Mouse (Mus musculus): Measurements from ENCODE around the gene Galns.
"Not testable (repeated sequence)": the region's sequence is repeated elsewhere in the genome, so short reads cannot be mapped to it uniquely, and the experiment has no call there.

Galns gene

DNA sequence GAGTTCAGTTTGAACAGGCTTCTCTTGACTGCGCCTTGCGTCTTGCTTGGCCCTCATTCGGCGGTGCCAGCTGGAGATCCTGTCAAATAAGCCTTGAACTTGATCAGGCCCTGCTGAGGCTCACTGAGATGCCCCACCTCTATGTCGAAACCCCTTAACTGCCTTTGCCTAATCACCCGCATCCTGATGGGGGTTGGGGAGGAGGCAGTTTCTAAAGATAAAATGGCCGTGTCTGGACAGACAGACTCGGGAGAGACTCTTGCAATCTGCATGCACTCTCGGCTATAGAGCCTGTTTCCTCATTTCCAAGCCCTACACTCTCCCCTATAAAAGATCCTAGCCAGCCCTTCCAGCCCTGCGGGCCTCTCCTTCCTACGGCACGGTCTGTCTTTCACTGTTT, 18.0 kb downstream of the Galns start:
- no peak for DNase-seq (ENCODE audit: low spot score)

GRCm38 (mm10) chr8:122586749-122587148, 24.5 kb downstream of the Galns start:
- DNase-seq (ENCODE audit: low spot score): no peak

- no peak for DNase-seq (ENCODE audit: low spot score)
Measured at GRCm38 (mm10) chr8:122586171-122586570, 25.1 kb downstream of the Galns start.

DNA sequence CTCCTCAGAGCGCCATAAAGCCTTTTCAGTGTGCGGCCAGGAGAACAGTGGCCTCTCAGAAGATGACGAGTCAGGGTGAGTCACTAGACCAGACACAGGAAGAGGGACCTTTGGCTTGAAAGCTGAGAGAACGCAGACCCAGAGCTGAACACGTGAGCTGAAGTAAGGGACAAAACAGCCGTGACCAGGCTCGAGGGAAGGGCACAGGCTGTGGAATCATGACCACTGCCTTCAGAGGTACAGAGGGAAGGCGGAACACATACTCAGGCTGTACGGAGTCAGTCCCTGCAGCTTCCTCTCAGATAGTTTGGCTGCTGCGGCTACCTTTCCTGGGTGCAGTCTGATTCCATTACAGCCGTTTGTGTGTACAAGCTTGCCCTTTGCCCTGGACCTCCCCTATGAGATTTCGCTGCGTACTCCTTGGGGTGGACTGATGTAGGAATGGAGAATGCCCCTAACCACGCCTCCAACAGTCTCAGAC, 25.8 kb downstream of the Galns start:
- no peak for DNase-seq (ENCODE audit: low spot score)

- no peak for DNase-seq (ENCODE audit: low spot score)
Measured at GRCm38 (mm10) chr8:122584981-122585380, 26.3 kb downstream of the Galns start.

- DNase-seq (ENCODE audit: low spot score): no peak
Measured at GRCm38 (mm10) chr8:122580926-122581325, 30.3 kb downstream of the Galns start.

GRCm38 (mm10) chr8:122579196-122579595, 32.1 kb downstream of the Galns start:
- no peak for DNase-seq (ENCODE audit: low spot score)

DNA sequence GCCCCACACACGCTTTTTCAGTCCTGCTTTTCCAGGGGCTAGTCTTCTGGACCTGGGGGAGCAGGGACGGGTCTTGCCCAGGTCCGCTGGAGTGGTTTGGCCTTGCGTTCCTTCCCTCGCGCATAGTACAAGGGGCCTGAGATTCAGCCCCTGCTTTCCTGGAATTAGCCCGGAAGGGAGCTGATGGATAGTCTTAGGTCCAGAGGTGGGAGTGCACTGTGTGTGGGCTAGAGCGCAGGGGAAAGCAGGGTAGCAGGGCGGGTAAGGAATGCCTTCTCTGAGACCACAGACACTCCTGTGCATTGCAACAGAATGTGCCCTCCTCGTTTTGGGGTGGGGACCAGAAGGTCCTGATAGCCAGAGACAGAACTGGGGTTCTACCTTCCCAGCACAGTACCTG, 34.1 kb downstream of the Galns start:
- DNase-seq (ENCODE audit: low spot score): no peak

DNA sequence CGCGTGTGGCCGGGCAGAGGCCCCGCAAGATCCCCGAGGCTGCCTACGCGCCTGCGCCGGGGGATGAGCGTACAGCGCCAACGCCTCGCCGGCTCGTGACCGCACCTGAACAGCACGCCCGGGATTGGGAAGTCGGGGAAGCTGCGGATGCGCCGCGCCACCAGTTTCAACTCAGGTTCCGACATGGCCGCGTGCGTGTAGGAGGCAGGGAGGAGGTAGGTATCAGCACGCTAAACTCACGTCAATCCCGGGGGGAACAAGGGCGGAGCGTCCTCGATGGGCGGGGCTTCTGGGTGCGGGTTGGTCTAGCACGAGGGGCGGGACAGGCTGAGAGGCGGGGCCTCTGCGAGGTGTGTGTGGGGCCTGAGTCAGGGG, 34.6 kb downstream of the Galns start, which contains the start of gene Aprt:
Gene Aprt, minus strand, starts transcription at position 262 of the 375 bp plus-strand sequence.
- peak; percentile 91 for DNase-seq (ENCODE audit: low spot score)

GRCm38 (mm10) chr8:122575735-122576647, 35.3 kb downstream of the Galns start:
- no peak for DNase-seq (ENCODE audit: low spot score)

DNA sequence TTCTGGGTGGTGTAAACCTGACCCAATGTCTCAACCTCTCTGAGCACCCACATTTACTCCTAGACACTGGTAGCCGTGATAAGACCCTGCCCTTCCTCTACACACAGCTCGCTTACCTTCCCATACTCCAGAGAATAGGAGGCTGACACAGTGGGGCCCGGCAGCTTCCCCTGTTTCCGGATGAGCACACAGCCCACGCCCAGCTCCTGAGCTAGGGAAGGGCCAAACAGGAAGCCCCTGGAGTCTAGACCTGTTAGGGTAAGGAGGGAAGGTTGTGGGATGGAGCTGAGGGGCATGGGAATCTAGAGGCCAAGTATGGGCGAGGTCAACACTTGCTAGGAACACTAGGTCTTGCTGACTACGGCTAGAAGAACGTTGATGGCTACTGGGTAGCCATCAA, 36.0 kb downstream of the Galns start:
- DNase-seq (ENCODE audit: low spot score): no peak

DNA sequence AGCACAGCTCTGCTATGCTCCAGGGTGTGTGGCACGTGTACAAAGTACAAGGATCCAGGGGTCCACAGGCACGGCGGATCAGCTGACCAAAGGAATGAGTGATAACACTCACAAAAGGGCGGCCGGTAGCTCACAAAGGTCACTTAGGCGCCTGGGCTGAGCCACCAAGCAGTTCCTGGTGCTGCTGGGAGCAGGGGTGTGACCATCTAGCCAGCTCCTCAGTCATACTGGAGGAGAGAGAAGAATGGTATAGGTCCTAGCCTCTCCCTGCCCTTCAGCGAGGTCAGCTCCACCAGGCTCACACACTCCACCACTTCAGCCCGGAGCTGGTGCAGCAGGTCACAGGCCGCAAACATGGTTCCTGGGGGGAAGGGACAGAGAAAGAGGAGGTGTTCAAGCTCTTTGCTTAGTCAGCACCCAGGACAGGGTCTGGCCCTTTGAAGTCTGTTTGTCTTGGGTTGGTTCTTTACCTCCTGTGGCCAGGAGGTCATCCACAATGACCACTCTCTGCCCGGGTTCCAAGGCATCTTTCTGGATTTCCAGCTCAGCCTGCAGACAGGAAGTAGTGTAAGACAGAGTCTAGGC, 36.5 kb downstream of the Galns start:
- no peak for DNase-seq (ENCODE audit: low spot score)

DNA sequence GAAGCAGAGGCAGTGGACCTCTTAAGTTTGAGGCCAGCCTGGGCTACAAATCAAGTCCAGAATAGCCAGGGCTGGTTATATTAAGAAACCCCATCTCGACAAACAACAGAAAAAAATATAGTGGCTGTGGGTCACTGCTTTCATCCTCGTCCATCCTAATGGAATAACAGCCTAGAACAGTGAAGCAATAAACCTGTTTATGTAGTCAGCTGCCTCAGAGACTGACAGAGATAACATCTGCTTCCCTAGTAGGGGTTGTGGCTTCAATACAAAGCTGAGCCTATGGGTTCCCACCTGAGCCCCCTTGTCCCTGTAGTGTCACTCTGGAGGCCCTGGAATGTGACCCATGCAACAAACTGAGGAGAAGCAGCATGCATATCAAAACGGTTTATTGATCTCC, 37.0 kb downstream of the Galns start:
- no peak for DNase-seq (ENCODE audit: low spot score)

DNA sequence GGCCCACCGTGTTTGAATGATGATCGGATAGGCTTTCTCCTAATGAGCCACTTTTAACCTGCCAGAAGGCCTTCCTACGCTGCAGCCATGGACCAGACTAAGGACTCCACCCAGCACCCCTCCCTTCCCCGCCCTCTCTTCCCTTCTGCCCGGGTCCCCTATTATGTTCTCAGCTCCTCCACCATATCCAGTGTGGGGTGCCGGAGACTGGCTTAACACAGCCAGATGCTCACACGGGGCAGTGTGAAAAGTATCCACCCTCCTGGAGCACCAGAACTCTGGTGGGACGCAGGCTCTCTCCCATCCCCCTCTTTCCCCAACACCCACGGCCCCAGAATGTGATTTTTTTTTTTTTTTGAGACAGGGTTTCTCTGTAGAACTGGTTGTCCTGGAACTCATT, 37.7 kb downstream of the Galns start:
- no peak for DNase-seq (ENCODE audit: low spot score)

GRCm38 (mm10) chr8:122573176-122573575, 38.1 kb downstream of the Galns start:
- DNase-seq (ENCODE audit: low spot score): not testable (repeated sequence)

GRCm38 (mm10) chr8:122572751-122573150, 38.5 kb downstream of the Galns start:
- DNase-seq (ENCODE audit: low spot score): no peak

- no peak for DNase-seq (ENCODE audit: low spot score)
Measured at GRCm38 (mm10) chr8:122571750-122572267, 39.5 kb downstream of the Galns start.

DNA sequence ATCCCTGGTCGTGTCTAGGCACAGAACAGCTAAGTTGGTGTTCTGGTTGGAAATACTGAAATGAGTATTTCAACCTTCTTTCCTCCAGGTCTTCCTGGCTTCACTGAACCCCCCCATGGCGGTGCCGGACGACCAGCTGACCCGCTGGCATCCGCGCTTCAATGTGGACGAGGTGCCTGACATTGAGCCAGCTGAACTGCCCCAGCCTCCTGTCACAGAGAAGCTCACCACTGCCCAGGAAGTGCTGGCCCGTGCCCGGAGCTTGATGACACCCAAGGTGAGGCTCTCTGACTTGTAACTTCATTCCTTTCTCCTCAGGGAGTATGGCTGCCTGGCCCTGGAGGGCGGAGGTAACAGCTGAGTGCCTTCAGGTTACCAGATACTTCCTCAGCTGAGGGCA, 40.1 kb downstream of the Galns start:
- DNase-seq (ENCODE audit: low spot score): no peak

- DNase-seq (ENCODE audit: low spot score): no peak
Measured at GRCm38 (mm10) chr8:122569996-122570395, 41.3 kb downstream of the Galns start.

DNA sequence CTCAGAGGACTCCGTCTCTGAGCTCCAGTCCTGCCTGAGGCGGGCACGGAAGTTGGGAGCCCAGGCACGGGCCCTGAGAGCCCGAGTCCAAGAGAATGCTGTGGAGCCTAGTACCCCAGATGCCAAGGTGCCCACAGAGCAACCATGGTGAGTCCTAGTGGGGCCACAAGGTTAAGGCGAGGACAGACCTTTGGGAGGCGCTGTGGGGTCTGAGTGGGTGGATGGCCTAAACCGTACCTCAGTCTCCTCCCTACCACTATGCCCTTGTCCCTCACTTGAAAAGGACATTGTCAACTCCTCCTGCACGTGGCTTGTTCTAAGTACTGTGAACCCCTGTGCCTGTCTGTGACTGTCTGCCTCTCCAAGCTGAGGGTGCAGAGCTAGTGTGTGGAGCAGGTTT, 41.9 kb downstream of the Galns start:
- DNase-seq (ENCODE audit: low spot score): no peak

DNA sequence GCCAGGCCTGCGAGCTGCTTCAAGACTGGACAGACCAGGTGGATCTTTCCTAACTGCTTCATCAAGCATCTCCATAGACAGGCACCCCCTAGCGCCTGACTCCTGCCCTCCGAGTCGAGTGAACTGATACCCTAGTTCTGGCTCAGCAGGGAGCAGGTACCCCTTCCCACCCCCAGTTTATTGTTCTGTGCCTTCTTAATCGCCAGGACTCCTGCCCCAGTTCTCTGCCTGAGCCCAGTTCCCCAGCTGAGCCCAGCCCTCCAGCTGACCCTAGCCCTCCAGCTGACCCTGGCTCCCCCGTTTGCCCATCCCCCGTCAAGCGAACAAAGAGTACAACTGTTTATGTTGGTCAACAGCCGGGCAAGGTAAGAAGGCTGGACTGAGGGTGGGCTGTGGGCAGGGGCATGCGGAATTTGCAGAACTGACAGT, 42.4 kb downstream of the Galns start:
- DNase-seq (ENCODE audit: low spot score): no peak

DNA sequence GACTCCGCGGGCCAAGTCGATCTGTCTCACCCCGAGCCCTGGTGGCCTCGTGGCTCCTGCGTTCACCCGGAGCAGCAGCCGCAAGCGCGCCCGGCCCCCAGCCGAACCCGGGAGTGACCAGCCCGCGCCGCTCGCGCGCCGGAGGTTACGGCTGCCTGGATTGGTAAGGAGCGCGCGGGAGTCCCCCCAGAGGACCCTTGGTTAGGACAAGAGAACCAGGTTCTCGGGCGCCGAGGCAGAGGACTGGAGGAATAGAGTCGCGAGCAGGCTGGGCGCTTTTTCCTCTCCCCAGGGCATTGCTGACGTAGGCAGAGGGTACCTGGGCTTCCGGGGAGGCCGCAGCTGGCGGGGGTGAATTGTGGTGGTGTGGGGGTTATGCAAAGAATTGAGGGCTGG, 43.2 kb downstream of the Galns start:
- peak; percentile 65 for DNase-seq (ENCODE audit: low spot score)

Data from spleen, adult 12 weeks (tissue).